Mouse (Mus musculus) forebrain, postnatal 0 days (tissue): ENCODE data around the gene Pard3. TPM values are rescaled to one million over a fixed set of nuclear protein-coding genes. Genes with fewer than 3 reads are reported as not detected.
A peak's percentile ranks its signal among the peaks of the same experiment; 100 is the strongest.

ENCODE experiments used
- ATAC-seq: fragments of 200-750 bp; cut with Nextera tagmentation; 2 replicates; pipeline ENCODE4 v1.8.0; 2017; ENCODE audit warnings: mild to moderate bottlenecking, moderate library complexity
- DNase-seq: peaks from one replicate; pipeline ENCODE4 v3.0.0-alpha.2; 2015
- H3K27ac ChIP-seq: fragments of 300-500 bp; sonication (generic); 2 replicates; pipeline ENCODE4 v1.5.1; 2014; ENCODE audit warnings: low read depth, mild to moderate bottlenecking, antibody characterized with exemption, low read length, moderate library complexity, mixed read lengths
- H3K27me3 ChIP-seq: fragments of 300-500 bp; sonication (generic); 2 replicates; pipeline ENCODE4 v1.6.1; 2014; ENCODE audit warnings: mild to moderate bottlenecking, low read length, mixed read lengths; ENCODE audit not compliant: insufficient read depth
- H3K36me3 ChIP-seq: fragments of 300-500 bp; sonication (generic); 2 replicates; pipeline ENCODE4 v1.6.1; 2014; ENCODE audit warnings: mild to moderate bottlenecking, moderate library complexity; ENCODE audit not compliant: insufficient read depth
- H3K4me1 ChIP-seq: fragments of 300-500 bp; sonication (generic); 2 replicates; pipeline ENCODE4 v1.6.1; 2014; ENCODE audit warnings: antibody characterized with exemption; ENCODE audit not compliant: insufficient read depth
- H3K4me2 ChIP-seq: fragments of 300-500 bp; sonication (generic); 2 replicates; pipeline ENCODE4 v1.6.1; 2014; ENCODE audit warnings: low read depth, mild to moderate bottlenecking, moderate library complexity
- H3K4me3 ChIP-seq: fragments of 300-500 bp; sonication (generic); 2 replicates; pipeline ENCODE4 v1.5.1; 2014; ENCODE audit warnings: low read depth, low read length, mixed read lengths
- H3K9ac ChIP-seq: fragments of 300-500 bp; sonication (generic); 2 replicates; pipeline ENCODE4 v1.6.1; 2014; ENCODE audit warnings: mild to moderate bottlenecking
- H3K9me3 ChIP-seq: fragments of 300-500 bp; sonication (generic); 2 replicates; pipeline ENCODE4 v1.6.1; 2016; ENCODE audit warnings: low read length
- CTCF ChIP-seq: sonication (generic); IDR thresholded peaks from 2 replicates; pipeline ENCODE4 v1.5.1; 2016; ENCODE audit warnings: antibody characterized with exemption, control low read depth, low read depth
- WGBS: fragments of 180-500 bp; shearing (Covaris S2); extraction: QIAGEN DNeasy Blood & Tissue Kit; methylation state at CpG from one replicate; pipeline ENCODE4 v1.1.7; 2014; 5-methylcytosine and 5-hydroxymethylcytosine counted together
- polyA plus RNA-seq: library from polyadenylated mRNA; unstranded; fragments of >200 nt; fragmentation: Nextera tagmentation; extraction: Ambion mirVana; gene quantifications from 2 replicates; pipeline ENCODE4 v1.2.1, GENCODE M21; 2015
- total RNA-seq: library from RNA; depleted of rRNA; stranded (reverse); fragments of >200 nt; gene quantifications from 2 replicates; pipeline ENCODE4 v1.2.3, GENCODE M21; 2014

Gene Pard3
- total and polyA plus RNA-seq, 2 experiments from 2014 or later = 11.4 to 31.0 TPM

- no peak for TF ChIP-seq CTCF
- H3K4me2 ChIP-seq = no peak overlapping the region
- WGBS = 92% methylated on average over 5 of the region's 5 CpGs
Observed at GRCm38 (mm10) chr8:127113209-127113608, 49.5 kb downstream of the Pard3 start.

GRCm38 (mm10) chr8:127115837-127116236, 52.1 kb downstream of the Pard3 start:
- H3K27me3 ChIP-seq = no peaks in the 10 kb centered on the region; the same call in 1 of the 2 replicates
- H3K4me3 ChIP-seq = no peak overlapping the region
- no peaks in the 10 kb centered on the region for H3K9me3 ChIP-seq
- H3K36me3 ChIP-seq = no peaks in the 10 kb centered on the region
- H3K4me1 ChIP-seq = peaks cover 18% of the 10 kb centered on the region; the same call in 1 of the 2 replicates
- WGBS = 91% methylated on average over 3 of the region's 3 CpGs
- H3K9ac ChIP-seq = no peak overlapping the region
- no peak for TF ChIP-seq CTCF
- ATAC-seq (no peak), DNase-seq (no peak)
- H3K4me2 ChIP-seq = no peak overlapping the region
- H3K27ac ChIP-seq = no peak overlapping the region

More at GRCm38 (mm10) chr8:127113209-127113608, 49.5 kb downstream of the Pard3 start:
- Histone ChIP-seq H3K4me3 (no peak overlapping the region), H3K4me1 (0 out of 2 replicates have a peak, but pooled peaks cover 2% of the 10 kb centered on the region), H3K9ac (no peak overlapping the region), H3K27me3 (no peaks in the 10 kb centered on the region; the same call in 1 of the 2 replicates), H3K9me3 (no peaks in the 10 kb centered on the region), H3K36me3 (no peaks in the 10 kb centered on the region), H3K27ac (no peak overlapping the region)
- ATAC-seq (no peak), DNase-seq (no peak)

GRCm38 (mm10) chr8:127118373-127118861, 54.7 kb downstream of the Pard3 start:
- Histone ChIP-seq H3K4me1 (peaks cover 18% of the 10 kb centered on the region; the same call in 1 of the 2 replicates), H3K36me3 (no peaks in the 10 kb centered on the region), H3K9me3 (no peaks in the 10 kb centered on the region), H3K9ac (no peak overlapping the region), H3K27ac (0 out of 2 replicates have a peak overlapping the region, but pooled peaks have one; percentile 4), H3K4me2 (0 out of 2 replicates have a peak overlapping the region, but pooled peaks have one; percentile 8), H3K4me3 (no peak overlapping the region), H3K27me3 (no peaks in the 10 kb centered on the region; the same call in 1 of the 2 replicates)
- no peak for TF ChIP-seq CTCF
- DNase-seq = peak; percentile 89
- ATAC-seq = peak; percentile 92
- 35% methylated on average over 11 of the region's 11 CpGs for WGBS

GRCm38 (mm10) chr8:127123391-127123790, 59.7 kb downstream of the Pard3 start:
- Histone ChIP-seq H3K4me1 (peaks cover 14% of the 10 kb centered on the region; the same call in 1 of the 2 replicates), H3K9me3 (no peaks in the 10 kb centered on the region), H3K27me3 (no peaks in the 10 kb centered on the region), H3K27ac (no peak overlapping the region), H3K36me3 (no peaks in the 10 kb centered on the region), H3K4me3 (no peak overlapping the region), H3K9ac (no peak overlapping the region), H3K4me2 (no peak overlapping the region)
- WGBS = 97% methylated on average over 3 of the region's 3 CpGs
- ATAC-seq = no peak
- no peak for TF ChIP-seq CTCF
- DNase-seq = no peak

- Histone ChIP-seq H3K36me3 (no peaks in the 10 kb centered on the region), H3K4me2 (no peak overlapping the region), H3K9me3 (no peaks in the 10 kb centered on the region), H3K27ac (no peak overlapping the region), H3K4me3 (no peak overlapping the region), H3K4me1 (0 out of 2 replicates have a peak, but pooled peaks cover 6% of the 10 kb centered on the region), H3K27me3 (no peaks in the 10 kb centered on the region), H3K9ac (no peak overlapping the region)
- TF ChIP-seq CTCF = no peak
- 34% methylated on average over 8 of the region's 8 CpGs for WGBS
- no peak for DNase-seq
- no peak for ATAC-seq
Observed at GRCm38 (mm10) chr8:127124795-127125194, 61.1 kb downstream of the Pard3 start.

- H3K27ac ChIP-seq = no peak overlapping the region
- DNase-seq = no peak
- ATAC-seq = no peak
- H3K27me3 ChIP-seq = no peaks in the 10 kb centered on the region
- TF ChIP-seq CTCF = no peak
- H3K4me1 ChIP-seq = 0 out of 2 replicates have a peak, but pooled peaks cover 6% of the 10 kb centered on the region
- no peak overlapping the region for H3K4me2 ChIP-seq
- no peaks in the 10 kb centered on the region for H3K36me3 ChIP-seq
- WGBS = 38% methylated on average over 11 of the region's 11 CpGs
- H3K9ac ChIP-seq = no peak overlapping the region
- no peaks in the 10 kb centered on the region for H3K9me3 ChIP-seq
- no peak overlapping the region for H3K4me3 ChIP-seq
Observed at GRCm38 (mm10) chr8:127125686-127126683, 62.3 kb downstream of the Pard3 start.
